Mouse (Mus musculus): ENCODE measurements around the gene Ppp1r9b. TPM values are rescaled to one million over a fixed set of nuclear protein-coding genes. Genes with fewer than 3 reads are reported as not detected.

Gene Ppp1r9b
- total RNA-seq, 2 experiments from 2014 or later: 46.6 to 81.9 TPM

DNA sequence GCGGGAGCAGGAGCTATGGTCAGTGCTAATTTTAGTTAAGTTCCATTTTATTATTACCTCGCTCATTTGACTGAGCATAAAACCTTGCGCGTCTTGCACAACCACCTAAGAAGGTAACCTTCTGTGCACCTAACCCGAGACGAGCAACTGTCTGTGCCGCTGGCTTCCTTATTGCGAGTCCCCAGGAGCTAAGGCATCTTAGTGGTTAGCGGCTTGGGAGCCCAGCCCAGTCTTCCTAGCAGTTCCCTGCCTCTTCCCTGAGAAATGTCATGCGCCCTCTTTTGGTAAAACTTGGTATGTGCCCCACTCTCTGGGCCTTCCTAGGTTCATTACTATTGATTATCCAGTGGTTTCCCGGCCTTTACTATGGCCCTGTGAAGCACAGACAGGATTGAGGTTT lies 51.3 kb downstream of the Ppp1r9b start:
- peak; percentile 60 for ATAC-seq (replicated peaks; ENCODE audit: poor library complexity)

DNA sequence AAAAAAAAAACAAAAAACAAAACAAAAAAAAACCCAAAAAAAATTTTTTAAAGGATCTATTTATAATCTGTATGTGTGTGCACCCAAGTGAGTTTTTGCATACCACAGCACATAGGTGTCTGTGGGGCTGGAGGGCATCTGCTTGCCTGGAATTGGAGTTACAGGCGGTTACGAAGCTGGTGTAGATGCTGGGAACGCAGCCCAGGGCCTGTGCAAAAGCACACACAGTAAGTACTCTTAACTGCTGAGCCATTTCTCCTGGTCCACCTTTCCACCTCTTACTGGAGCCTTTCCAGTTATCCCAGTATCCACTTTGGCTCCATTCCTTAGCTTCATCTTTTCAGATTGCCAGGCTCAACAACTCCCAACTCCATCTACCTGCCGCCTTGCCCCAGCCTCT lies 52.2 kb downstream of the Ppp1r9b start:
- no peak for ATAC-seq (replicated peaks; ENCODE audit: poor library complexity)

DNA sequence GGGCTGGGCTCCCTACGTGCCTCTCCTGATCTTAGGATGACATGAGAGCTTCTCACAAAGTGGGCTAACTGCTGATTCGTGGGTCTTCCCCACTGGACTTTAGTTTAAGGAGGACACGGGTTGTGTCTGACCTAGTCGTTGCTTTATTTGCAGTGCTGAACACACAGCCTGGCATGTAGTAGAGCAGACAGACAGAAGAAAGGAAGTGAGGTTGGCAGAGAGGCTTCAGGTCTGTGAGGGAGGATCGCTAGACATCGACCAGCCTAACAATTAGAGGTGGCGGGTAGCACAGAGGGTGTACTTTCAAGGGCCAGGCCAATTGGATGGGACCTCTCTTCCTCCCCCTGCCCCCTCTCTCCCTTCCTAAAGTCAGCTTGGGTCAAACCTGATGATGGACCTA lies 52.8 kb downstream of the Ppp1r9b start:
- no peak for ATAC-seq (replicated peaks; ENCODE audit: poor library complexity)

DNA sequence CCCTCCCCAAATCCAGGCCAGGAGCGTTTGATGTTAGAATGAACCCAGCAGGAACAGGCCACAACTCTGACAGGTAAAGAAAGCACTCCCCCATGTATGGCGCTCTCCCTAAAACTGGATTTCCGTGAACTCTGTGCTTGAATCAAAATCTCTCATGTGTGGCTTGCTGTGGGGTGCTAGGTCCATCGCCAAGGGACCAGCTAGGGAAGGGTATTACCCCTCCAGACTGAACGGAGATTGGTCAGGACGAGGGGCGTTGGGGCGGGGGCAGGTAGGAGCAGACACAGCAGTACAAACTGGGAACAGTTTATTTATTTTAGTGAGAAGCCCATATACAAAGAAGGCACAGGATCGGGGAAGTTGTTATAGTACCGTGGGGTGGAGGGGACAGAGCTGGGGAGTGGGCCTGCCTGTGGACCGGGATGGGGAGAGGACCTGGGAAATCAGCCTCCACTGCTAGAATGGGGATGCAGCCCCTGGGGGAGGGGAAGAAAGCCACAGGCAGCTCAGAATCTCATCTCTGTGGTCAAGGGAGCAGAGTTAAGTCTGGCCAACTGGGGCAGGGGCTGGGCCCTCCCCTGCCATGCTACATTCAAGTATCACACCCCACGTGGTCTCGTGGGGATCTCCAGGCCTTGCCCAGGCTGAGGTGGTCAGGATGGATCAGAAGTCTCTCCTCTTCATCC lies 53.5 kb downstream of the Ppp1r9b start:
- ATAC-seq (replicated peaks; ENCODE audit: poor library complexity): no peak

DNA sequence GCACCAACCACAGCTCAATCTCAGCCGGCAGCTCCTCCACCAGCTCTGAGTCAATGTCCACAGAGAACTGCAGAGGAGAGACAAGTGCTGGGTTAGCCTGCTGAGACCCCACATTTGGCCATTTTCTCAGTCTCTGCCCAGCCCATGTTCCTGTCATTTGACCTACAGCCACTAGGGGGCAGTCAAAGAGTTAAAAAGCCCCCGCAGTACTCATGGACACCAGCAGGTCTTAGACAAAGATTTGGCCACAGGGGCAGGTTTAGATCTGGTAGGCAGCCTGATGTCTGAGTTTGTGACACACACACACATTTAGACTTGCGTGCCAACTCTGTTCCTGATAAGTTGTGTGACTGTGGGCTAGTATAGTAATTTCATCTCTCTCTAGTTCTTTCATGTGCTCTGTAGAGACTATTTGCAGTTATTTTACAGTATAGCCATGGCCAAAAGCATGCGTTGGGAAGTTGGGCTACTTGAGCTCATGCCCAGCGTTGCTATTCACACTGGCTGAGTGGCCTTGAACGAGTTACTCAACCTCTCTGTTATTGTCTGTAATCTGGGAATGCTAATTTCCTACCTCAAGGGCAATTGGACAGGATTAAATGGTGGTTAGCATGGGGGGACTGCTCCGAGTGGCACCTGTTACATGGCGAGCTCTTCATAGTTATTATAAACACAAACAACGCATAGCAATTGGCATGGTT lies 56.3 kb downstream of the Ppp1r9b start:
- peak; percentile 92 for ATAC-seq (replicated peaks; ENCODE audit: poor library complexity)

DNA sequence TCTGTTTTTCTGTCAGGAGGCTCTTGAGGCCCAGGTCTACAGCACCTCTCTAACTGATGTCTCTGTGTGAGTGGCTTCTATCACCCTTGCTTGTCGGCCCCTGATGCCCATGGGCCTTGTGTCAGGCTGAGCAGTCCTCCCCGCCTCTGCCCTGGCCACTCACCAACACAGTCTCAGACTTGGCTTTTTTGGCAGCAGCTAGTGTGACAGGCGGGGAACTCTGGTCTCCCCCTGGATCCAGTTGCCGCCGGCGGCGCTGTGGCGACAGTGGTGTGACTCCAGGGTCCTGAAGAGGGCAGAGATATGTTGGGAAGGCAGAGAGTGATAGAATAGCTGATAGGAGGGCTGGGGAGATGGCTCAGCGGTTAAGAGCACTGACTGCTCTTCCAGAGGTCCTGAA lies 62.2 kb downstream of the Ppp1r9b start:
- no peak for ATAC-seq (replicated peaks; ENCODE audit: poor library complexity)

Other genes starting within 250 kb of the Ppp1r9b start
- not detected in 2 replicates for gene Cdc34b, start 249.3 kb upstream of the Ppp1r9b start, total RNA-seq (2015)
- not detected in 2 replicates for gene Cdc34b, start 249.3 kb upstream of the Ppp1r9b start, total RNA-seq (2017)
- not detected in 2 replicates for gene Tmem92, start 208.3 kb upstream of the Ppp1r9b start, total RNA-seq (2015)
- gene Tmem92, start 208.3 kb upstream of the Ppp1r9b start, total RNA-seq (2017): not detected in 2 replicates
- gene Col1a1, start 54.8 kb upstream of the Ppp1r9b start, total RNA-seq (2015): not detected in 2 replicates
- 0.07 TPM in 1 of 2 replicates, not detected in the other for gene Col1a1, start 54.8 kb upstream of the Ppp1r9b start, total RNA-seq (2017)
- not detected in 2 replicates for gene Hils1, start 23.4 kb upstream of the Ppp1r9b start, total RNA-seq (2015)
- gene Hils1, start 23.4 kb upstream of the Ppp1r9b start, total RNA-seq (2017): not detected in 2 replicates
- gene Sgca, start 14.7 kb upstream of the Ppp1r9b start, total RNA-seq (2015): not detected in 2 replicates
- gene Sgca, start 14.7 kb upstream of the Ppp1r9b start, total RNA-seq (2017): not detected in 2 replicates
- 2.3 and 6.1 TPM in 2 replicates for gene Samd14, start 18.8 kb downstream of the Ppp1r9b start, total RNA-seq (2015)
- 0.92 and 2.6 TPM in 2 replicates for gene Samd14, start 18.8 kb downstream of the Ppp1r9b start, total RNA-seq (2017)
- gene Pdk2, start 50.3 kb downstream of the Ppp1r9b start, total RNA-seq (2015): 4.2 and 4.8 TPM in 2 replicates
- gene Pdk2, start 50.3 kb downstream of the Ppp1r9b start, total RNA-seq (2017): 0.71 and 1.4 TPM in 2 replicates
- 1.1 TPM in 1 of 2 replicates, not detected in the other for gene Itga3, start 85.8 kb downstream of the Ppp1r9b start, total RNA-seq (2015)
- 0.03 TPM in 1 of 2 replicates, not detected in the other for gene Itga3, start 85.8 kb downstream of the Ppp1r9b start, total RNA-seq (2017)
- gene Dlx3, start 129.1 kb downstream of the Ppp1r9b start, total RNA-seq (2015): not detected in 2 replicates
- gene Dlx3, start 129.1 kb downstream of the Ppp1r9b start, total RNA-seq (2017): not detected in 2 replicates
- gene Dlx4, start 155.2 kb downstream of the Ppp1r9b start, total RNA-seq (2015): not detected in 2 replicates
- gene Dlx4, start 155.2 kb downstream of the Ppp1r9b start, total RNA-seq (2017): not detected in 2 replicates

All from megakaryocyte progenitor cell, adult 5-6 weeks (primary cell).